Mouse (Mus musculus) right cerebral cortex, postnatal 25 days (tissue): ENCODE measurements at regions not wholly inside any gene's neighbourhood (a gene's known extent, or its start where the extent isn't known, plus 50 kb on each side); places are given as distances from the start of the nearest gene placed in this dataset.
"Not testable (repeated sequence)": the region's sequence is repeated elsewhere in the genome, so short reads cannot be mapped to it uniquely, and the experiment has no call there.

Experiments
- DNase-seq: peaks from one replicate; pipeline ENCODE4 v3.0.0; 2022

DNA sequence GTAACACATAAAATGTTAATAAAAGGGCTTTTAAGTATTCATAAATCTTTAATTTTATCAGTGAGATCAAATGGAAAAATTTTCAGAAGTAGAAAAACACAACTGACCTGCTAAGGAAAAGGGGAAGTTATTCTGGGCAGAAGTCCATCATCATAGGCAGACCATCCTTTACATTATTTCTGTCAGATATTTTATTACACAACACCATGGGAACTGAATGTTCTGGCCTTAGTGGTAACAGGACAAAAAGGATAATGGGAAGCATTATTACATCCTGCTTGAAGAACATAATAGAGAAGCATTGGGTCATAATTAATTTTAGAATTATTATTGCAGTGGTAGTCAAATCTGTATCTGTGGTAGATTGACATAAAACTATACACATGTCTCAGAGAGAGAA lies 603.5 kb upstream of the Gje1 start:
- DNase-seq, result no peak

DNA sequence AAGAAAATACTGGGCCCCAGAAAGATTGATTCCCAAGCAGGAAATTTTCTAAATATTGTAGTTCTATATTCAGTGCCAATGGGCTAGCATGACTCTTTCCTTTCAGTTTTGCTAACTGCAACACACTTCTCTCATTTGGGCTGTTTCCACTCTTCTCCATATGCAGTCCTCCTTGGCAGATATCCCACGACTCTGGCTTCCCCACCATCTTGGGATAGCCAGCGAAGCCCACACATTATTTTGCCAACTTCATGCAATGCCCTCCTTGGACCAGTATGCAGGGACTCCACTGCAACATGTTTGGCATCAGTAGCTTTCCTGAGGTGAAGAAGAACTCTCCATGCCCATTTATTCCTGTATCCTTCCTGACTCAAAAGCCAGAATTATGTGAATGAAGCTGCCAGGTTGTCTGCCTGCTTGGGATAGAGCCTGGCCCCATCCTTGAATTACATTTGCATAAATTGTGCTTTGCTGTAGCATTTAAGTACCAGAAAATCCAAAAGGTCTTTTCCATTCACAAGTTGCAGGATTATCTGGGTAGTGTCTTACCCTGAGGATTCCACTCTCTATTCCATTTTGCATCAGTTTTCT lies 599.1 kb upstream of the Gje1 start:
- DNase-seq, result no peak

DNA sequence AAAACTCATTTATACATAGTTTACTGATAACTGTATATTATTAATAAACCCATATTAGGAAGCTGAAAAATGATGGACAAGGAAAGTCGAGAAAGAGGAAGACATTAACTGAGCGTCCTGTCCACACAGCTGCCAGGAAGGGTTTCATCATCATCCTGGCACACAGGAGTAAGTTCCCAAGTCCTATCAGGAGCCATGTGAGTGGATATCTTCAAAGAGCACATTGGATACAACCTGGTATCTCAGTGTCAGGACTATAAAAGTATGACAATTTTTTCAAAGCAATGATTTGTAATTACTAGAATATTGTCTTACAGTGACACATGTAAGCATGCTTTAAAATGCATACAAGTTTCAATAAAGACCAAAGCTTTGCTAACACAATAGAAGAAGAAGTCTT lies 592.6 kb upstream of the Gje1 start:
- no peak for DNase-seq

DNA sequence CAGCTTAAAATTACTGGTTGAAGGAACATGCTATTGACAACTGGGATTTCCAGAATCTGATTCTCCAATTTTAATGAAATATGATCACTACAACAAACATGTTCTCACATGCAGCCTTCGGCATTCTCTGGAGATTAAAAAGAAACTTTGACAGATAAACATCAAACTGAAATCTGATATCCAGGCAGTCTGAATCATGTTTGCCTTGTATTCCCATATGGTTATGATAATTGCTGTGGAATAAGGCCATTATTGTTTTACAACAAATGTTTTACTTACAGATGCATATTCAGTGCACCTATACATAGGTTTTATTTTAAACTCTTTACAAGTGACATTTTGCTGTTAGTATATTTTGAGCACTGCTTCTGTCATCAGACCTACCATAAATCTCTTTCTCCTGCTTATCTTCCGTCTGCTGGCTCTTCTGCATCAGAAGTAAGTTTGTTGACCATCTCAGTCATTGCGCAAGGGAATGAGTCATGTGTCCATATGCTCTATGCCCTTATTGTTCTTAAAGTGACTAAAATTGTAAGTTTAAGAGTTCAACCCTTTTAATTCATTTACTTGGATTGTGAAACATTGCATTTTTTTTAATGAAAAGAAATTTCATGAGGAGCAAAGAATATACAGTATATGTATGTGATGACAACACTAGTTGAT lies 587.9 kb upstream of the Gje1 start:
- DNase-seq, result no peak

DNA sequence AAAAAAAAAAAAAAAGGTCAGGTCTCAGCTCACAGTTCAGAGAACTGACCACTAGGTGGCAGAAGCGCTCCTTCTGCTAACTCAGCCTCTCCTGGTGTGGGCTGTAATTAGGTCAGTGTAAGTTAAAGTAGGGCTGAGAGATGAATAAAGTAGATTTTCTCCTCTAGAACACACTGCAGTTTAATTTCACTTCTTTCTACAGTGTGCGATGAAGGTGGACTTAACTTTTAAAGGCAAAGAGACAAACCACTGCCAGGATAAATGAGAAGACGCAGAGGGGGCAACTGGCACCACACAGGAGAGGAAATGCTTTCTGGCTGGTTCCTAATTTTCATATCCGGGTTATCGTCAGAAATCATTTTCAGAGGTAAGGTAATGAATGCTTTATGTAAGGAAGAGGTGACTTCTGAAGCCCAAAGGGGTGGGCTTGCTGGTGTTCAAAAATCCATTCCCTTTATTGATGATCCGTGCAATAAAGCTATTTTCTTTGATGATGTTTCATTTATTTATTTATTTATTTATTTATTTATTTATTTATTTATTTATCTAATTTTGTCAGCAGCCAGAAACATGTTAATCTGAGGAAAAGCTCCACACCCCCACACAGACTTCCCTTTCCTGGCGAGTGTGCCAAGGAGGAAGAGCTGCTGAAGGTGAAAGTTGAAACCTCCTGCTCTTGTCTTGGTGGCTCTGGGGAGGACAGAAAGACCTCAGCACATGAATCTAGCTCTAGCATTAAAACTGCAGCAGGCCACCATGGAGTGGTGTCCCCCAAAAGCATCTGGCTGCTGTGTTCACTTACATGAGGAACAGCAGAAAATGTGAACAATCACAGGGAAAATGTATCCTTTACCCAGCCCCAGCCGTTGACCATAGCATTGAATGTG lies 582.4 kb upstream of the Gje1 start:
- peak; percentile 58 for DNase-seq

DNA sequence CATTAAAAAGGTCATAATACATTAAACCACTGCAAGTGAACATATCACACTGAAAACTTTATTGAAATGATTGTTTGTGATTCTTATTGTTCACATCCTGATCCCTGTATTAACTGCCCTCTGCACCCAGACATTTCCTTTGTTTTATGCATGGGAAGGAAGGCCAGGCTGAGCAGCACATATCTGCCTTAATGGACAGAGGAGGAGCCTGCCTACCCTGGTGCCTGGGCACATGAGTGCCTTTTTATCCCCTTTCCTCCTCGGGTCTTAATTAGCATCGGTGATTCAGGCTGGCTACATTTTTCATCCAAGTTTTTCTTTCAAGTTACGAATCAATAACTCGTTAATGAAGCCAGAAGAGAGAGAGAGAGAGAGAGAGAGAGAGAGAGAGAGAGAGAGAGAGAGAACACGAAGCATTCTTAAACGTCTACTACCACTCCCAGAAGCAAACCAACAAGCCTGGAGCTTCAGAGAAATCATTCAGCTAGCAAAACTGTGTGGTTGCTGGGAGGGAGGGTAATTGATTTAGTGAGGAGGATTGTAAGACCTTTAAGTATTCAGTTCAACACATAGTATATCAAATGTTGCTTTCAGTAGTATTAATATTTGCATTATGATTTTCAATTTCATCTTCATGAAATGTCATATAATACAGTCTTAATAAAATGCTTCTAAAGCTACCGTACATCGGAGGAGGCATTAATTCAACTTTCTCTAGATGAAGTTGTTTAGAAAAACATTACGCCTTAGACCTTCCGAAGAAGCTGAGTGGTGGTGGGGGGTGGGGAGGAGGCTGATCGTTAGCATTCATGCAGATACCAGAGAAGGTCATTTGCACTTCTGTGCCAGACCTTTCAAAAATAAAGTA lies 581.6 kb upstream of the Gje1 start:
- no peak for DNase-seq

DNA sequence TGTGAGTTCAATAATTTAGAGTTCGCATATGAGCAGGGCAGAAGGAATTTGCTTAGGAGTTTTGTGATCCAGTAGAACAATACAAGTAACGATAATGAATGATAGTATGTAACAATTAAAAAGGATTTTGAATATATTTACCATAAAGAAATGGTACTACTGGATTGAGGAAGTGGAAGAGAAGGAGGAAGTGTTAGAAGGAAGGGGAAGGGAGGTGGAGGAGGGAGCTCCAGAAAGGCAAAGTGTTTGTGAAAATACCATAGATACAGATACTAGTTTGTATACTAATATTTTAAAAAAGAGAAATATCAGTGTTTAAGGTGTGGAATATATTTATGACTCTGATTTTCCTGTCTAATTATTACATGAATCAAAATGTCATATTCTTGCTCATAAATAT lies 579.2 kb upstream of the Gje1 start:
- DNase-seq, result no peak

DNA sequence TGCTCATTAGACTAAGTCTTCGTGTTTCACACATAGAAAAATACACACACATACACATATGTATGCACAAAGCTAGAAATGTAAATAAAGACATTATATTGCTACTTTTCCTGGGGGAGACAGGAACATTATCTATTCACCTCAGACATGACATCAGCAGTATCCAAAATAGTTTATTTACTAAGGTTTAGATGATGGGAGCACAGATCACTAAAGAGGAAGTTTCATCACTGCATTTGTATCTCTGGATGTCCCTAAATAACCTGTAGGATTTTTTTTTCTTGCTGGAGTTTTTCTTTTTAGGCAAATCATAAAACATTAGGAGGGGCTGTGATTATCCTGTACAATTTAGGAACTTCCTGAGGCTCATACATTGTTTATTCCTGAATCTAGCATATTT lies 576.1 kb upstream of the Gje1 start:
- DNase-seq, result no peak

DNA sequence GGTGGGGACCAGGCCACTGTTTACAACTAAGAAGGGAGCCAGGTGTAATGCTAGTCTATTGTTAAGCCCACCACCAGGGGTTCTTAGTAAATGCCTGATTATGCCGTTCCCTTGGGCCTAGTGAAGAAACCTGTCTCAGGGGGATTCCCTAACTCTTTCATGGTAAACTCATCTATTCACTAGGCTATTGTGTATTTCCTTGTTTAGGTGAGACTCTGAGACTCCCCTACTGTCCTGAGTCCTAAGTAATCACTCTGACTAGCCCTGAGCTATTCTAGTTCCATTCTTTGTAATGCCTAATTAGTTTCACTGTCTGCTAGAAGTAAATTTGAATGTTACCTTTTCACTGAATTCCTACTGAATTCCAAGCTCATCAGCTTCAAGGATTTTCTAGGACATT lies 545.3 kb upstream of the Gje1 start:
- DNase-seq, result not testable (repeated sequence)

DNA sequence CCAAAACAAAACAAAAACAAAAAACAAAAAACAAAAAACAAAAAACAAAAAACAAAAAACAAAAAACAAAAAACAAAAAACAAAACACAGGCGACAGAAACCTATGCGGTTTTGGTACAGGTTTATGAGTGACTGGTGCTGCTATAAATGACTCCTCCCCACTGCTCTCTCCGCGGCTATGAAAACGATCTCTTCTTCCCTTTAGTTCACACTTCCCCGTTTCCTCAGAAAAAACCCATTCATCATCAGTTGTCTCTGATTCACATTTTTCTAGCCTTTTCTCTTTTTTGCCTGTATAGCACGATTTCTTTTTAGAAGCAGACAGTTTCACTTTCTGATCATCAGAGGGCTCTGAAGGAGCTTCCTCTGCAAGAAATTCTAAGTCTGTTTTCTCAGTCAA lies 544.3 kb upstream of the Gje1 start:
- DNase-seq, result not testable (repeated sequence)

DNA sequence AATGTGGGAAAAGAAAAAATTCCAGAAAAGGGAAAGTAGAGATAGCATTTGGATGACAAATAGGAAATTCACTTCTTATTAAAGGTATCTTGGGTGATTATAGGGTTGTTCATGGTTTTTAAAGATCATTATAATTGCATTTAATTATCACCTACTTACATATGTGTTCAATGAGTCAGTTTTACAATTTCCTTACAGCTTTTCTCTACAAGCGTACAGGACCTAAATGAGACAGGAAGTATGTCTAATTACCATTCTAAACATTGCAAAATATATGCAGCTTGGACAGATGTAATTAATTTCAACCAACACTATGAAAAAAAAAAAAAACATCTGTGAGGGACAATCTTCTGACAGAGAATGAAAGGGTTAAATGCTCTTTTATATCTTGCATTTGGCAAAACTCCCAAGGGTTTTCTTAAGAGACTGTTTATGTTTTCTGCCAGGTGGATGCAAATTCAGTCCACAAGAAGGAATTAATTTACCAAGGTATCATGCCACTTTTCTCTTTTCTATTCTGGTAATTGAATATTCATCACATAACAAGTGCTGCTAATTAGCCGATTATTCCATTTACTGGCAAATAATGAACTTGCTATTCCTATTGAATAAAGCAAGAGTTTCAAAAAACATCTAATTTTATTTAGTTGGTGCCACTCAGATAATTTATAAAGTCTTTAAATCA lies 531.5 kb upstream of the Gje1 start:
- no peak for DNase-seq

DNA sequence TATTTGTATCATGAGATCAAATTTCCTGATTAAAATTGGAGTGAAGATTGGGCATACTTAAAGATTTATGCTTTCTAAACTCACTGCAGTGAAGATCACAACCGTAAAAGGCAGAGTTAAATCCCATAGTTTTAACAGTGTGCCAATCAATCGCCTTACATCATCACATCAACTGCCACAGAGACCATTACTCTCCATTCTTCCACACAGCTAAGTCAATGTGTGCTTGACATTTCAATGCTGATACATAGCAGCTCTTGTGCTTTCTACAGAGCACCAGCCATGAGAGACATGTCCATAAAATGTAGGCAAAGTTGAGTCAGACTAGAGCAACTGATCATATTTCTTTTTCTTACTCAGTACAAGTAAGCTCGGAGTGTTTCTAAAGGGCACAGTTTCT lies 530.9 kb upstream of the Gje1 start:
- no peak for DNase-seq

DNA sequence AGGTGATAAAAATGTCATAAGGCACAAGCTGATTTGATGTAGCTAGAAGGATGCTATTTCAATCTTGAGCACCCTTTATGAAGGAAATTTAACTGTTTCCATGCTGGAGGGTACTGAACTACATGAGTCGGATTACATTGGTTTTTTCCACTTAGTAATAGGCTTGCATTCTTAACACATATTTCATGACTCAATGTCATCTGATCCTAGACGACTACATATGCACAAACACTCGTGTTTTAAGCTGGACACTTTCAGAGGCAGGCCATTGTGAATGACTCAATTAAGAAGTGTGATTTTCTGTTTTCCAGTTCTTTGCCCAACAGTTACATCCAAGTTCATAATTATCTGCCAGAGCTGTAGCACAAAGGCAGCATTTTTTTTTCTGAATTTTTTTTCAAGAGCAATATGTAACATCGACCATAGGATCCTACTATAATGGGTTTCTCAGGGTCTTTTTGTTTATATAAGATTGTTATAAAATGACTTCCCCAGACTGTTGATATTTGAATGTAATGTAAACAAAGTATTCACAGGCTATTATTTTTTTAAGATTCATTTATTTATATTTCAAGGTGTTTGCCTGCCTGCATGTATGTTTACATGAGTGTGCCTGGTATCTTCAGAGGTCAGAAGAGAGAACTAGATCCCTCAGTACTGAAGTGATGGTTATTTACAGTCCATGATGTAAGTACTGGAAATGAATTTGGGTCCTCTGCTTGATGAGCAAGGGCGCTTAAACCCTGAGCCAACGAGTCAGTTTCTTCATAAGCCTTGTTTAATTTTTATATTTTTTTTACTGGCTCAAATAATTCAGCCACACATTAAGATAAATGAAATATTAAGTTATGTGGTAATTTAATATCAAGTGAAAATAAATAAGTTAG lies 526.6 kb upstream of the Gje1 start:
- no peak for DNase-seq

DNA sequence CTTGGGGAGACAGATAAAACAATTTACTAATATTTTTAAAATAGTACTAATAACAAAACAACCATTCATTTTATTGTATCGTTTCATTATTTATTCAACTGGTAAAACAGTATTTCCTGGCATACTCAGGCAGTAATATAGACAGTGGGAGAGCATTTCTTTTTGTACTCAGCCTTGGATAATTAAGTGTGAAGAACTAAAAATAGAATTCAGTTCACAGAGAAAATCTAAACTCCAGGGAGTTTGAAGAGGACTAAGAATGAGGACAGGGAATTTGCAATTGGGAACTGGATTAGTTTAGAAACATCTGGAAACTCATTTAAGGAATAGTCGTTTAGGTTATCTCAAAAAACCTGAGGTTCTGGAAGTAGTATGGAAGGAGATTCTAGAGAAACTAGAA lies 525.4 kb upstream of the Gje1 start:
- DNase-seq, result no peak

DNA sequence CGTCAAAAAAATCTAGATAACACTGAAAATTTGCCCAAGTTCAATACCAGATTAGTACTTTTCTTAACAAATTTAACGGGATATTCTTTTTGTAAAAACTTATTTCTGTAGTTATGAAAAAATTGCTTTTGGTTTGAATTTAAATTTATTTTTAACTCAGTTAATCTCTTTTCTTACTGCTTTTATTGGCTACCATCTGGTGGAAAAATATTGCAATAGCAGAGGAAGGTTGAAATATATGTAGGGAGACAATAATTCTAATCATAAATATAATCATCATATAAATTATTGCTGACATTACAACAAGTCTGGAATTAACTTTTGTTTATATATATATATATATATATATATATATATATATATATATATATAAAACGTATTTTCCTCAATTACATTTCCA lies 500.9 kb upstream of the Gje1 start:
- DNase-seq, result no peak

DNA sequence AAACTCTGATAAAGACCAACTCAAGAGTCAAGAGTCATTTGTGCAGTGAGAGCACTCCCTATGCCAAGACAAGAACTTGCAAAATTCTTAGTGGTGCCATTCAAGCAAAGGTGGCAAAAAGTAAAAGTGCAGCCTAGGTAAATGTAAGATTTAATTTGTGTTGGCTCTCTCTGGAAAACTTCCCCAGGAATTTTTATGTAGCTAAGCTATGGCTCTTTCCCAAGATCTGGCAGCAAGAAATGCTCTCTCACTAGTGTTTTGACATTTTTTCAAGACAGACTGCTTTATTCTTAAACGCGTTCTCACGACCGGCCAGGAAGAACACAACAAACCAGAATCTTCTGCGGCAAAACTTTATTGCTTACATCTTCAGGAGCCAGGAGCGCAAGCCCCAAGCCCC lies 461.6 kb upstream of the Gje1 start:
- no peak for DNase-seq

DNA sequence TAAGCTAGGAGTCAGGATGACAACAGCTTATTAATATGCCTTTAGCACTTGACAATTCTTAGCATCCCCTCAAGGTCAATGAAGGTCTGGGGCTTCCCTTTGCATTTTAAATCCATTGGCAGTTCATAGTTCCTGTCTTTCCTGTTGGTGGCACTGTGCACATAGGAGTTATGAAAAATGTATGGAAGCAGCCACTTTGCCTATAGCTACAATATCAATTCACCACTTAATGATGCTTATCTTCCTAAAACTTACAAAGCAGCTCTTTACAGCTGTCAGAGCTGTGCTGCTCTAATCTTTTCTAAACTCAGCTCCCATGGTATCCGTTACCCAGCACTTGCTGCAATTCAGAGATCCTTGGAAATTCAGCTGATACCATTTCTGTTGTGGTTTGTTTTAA lies 456.4 kb upstream of the Gje1 start:
- no peak for DNase-seq

DNA sequence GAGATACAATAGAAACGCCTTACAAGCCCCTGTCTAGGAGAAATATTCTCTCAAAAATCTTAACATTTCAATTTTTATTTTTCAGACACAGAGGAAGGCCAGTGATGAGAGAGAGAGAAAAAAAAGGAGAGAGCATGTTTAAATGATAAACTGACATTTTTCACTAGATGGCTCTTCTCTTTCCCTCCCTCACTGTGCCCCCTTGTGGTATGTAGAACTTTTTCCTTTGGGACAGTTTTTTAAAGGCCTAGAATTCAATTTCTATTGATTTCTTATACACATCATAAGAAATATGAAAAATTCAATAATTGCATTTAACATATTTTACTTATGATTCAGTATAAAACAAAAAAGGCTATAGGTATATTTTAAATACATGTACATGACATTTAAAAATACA lies 454.5 kb upstream of the Gje1 start:
- no peak for DNase-seq

DNA sequence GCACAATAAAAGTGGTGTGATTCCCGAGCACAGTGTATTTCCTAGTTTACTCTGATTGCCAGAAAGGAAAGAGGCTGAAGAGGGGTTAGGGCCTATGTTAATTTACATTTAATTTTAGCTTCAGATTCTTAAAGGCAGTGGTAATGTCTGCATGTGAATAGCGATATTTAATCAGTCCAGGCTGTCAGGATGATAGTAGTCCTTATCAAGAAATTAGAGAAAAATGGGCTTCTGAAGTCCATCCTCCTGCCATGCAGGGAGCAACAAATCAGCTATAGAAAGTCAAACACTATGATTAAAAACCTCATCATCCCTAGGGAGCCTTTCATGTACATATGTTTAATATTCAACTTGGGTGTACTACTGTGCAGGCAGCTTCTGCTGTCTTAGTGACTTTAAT lies 422.7 kb upstream of the Gje1 start:
- DNase-seq, result no peak
